Mouse (Mus musculus) kidney, postnatal 0 days (tissue): ENCODE measurements at regions not wholly inside any gene's neighbourhood (a gene's known extent, or its start where the extent isn't known, plus 50 kb on each side); places are given as distances from the start of the nearest gene placed in this dataset.

ENCODE experiments used
- ATAC-seq: fragments of 200-750 bp; cut with Nextera tagmentation; replicated peaks from 2 replicates; pipeline ENCODE4 v1.8.0; 2017; ENCODE audit warnings: low read depth, moderate number of reproducible peaks, moderate TSS enrichment, moderate library complexity; ENCODE audit not compliant: low FRiP score
- DNase-seq: peaks from one replicate; pipeline ENCODE4 v3.0.0-alpha.2; 2016; ENCODE audit warnings: low spot score
- H3K27ac ChIP-seq: fragments of 300-500 bp; sonication (generic); 2 replicates; pipeline ENCODE4 v1.5.1; 2014; ENCODE audit warnings: mild to moderate bottlenecking
- H3K27me3 ChIP-seq: fragments of 300-500 bp; sonication (generic); 2 replicates; pipeline ENCODE4 v1.6.1; 2014; ENCODE audit warnings: low read length, mixed read lengths; ENCODE audit not compliant: insufficient read depth
- H3K36me3 ChIP-seq: fragments of 300-500 bp; sonication (generic); 2 replicates; pipeline ENCODE4 v1.6.1; 2014; ENCODE audit warnings: low read length, mixed read lengths; ENCODE audit not compliant: insufficient read depth
- H3K4me1 ChIP-seq: fragments of 300-500 bp; sonication (generic); replicated peaks from 2 replicates; pipeline ENCODE4 v1.6.1; 2014; ENCODE audit warnings: antibody characterized with exemption, low read length, mixed read lengths; ENCODE audit not compliant: insufficient read depth
- H3K4me2 ChIP-seq: fragments of 300-500 bp; sonication (generic); 2 replicates; pipeline ENCODE4 v1.6.1; 2014; ENCODE audit warnings: mild to moderate bottlenecking, low read length, moderate library complexity, mixed read lengths
- H3K4me3 ChIP-seq: fragments of 300-500 bp; sonication (generic); replicated peaks from 2 replicates; pipeline ENCODE4 v1.5.1; 2014; ENCODE audit warnings: low read depth, low read length
- H3K9ac ChIP-seq: fragments of 300-500 bp; sonication (generic); 2 replicates; pipeline ENCODE4 v1.6.1; 2014; ENCODE audit warnings: low read depth, low read length
- H3K9me3 ChIP-seq: fragments of 300-500 bp; sonication (generic); replicated peaks from 2 replicates; pipeline ENCODE4 v1.6.1; 2016; ENCODE audit warnings: low read length, inconsistent platforms, mixed read lengths
- CTCF ChIP-seq: IDR thresholded peaks from 2 replicates; pipeline ENCODE4 v1.5.1; 2016; ENCODE audit warnings: antibody characterized with exemption, low read depth, mild to moderate bottlenecking, moderate library complexity
- WGBS: fragments of 180-500 bp; shearing (Covaris S2); extraction: QIAGEN DNeasy Blood & Tissue Kit; methylation state at CpG from one replicate; pipeline ENCODE4 v1.1.7; 2014; 5-methylcytosine and 5-hydroxymethylcytosine counted together

DNA sequence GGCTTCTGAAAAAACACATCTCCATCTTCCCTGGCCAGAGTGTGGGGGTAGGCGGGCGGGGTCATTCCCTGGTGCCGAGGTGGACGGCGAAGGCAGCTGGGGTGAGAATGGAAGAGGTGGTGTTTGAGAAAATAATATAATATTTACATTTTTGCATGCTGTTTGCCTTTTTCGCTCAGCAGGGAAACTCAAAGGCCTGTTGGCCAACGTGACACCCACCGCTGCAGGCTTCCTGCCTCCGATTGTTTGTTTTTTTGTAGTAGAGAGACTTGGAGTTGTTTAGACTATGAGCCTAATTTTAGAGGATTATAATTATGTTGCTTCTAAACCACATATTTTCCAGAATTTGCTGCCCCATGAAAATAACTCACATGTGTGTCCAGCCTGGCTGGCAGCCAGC lies 147.2 kb upstream of the Irx3 start:
- no peak overlapping the region for H3K4me3 ChIP-seq

DNA sequence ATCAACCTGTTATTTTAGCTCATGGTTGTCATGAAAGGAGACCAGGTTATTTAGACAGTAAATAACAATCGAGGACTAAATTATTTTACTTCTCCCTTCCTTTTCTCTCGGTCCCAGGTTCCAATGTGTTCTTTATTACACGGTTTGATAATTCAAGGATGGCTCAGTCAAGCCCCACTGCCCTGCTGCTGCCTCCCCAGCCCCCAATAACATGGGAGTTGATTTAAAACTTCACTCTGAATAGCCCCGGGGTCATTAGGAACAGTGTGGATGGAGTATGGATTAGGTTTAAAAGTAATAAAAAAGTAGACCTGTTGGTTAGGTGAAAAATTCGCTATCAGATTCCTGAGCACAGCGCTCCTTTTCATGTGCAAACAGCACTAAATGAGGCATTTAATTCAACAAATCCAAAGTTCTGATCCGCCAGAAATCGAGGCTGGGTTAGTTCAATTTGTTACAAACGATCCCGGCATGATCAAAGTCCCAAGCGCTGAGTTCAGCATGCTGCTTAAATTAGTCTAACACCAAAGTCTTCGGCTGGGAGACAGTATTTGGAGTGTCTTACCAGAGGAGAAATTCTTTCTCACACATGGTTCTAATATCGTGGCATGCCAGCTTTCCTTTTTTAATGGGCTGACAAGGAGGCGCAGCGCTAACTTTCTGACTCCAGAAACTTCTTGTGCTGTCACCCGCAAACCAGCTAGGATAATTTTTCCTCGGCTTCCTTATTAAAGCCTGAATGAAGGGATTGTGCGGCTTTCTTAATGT lies 146.5 kb upstream of the Irx3 start:
- H3K27ac ChIP-seq = no peak overlapping the region
- no peaks in the 10 kb centered on the region for H3K9me3 ChIP-seq
- 0 out of 2 replicates have a peak, but pooled peaks cover 4% of the 10 kb centered on the region for H3K27me3 ChIP-seq
- no peak overlapping the region for H3K9ac ChIP-seq
- DNase-seq (no peak), ATAC-seq (no peak)
- TF ChIP-seq CTCF = no peak
- 24% methylated on average over 18 of the region's 18 CpGs for WGBS
- no peaks in the 10 kb centered on the region for H3K4me1 ChIP-seq
- H3K36me3 ChIP-seq = no peaks in the 10 kb centered on the region
- H3K4me2 ChIP-seq = peak overlapping the region; percentile 41
- H3K4me3 ChIP-seq = no peak overlapping the region

More for the DNA sequence above, 147.2 kb upstream of the Irx3 start:
- DNase-seq (no peak), ATAC-seq (no peak)
- Histone ChIP-seq H3K27ac (no peak overlapping the region), H3K4me2 (peak overlapping the region; percentile 41), H3K36me3 (no peaks in the 10 kb centered on the region), H3K4me1 (no peaks in the 10 kb centered on the region), H3K9ac (no peak overlapping the region), H3K9me3 (no peaks in the 10 kb centered on the region), H3K27me3 (0 out of 2 replicates have a peak, but pooled peaks cover 4% of the 10 kb centered on the region)
- TF ChIP-seq CTCF = no peak
- WGBS = 53% methylated on average over 9 of the region's 9 CpGs

- DNase-seq (no peak), ATAC-seq (no peak)
- H3K9me3 ChIP-seq = no peaks in the 10 kb centered on the region
Observed at GRCm38 (mm10) chr8:91941005-91941404, 139.1 kb upstream of the Irx3 start.

GRCm38 (mm10) chr8:91937227-91937626 lies 135.4 kb upstream of the Irx3 start:
- H3K27ac ChIP-seq = no peak overlapping the region
- no peaks in the 10 kb centered on the region for H3K9me3 ChIP-seq
- 37% methylated on average over 2 of the region's 2 CpGs for WGBS
- H3K4me2 ChIP-seq = no peak overlapping the region
- DNase-seq (no peak), ATAC-seq (no peak)
- no peak overlapping the region for H3K4me3 ChIP-seq
- TF ChIP-seq CTCF = peak; percentile 15; the same call in 1 of the 2 replicates
- H3K27me3 ChIP-seq = no peaks in the 10 kb centered on the region
- no peaks in the 10 kb centered on the region for H3K36me3 ChIP-seq
- H3K4me1 ChIP-seq = no peaks in the 10 kb centered on the region
- H3K9ac ChIP-seq = no peak overlapping the region

More at GRCm38 (mm10) chr8:91941005-91941404, 139.1 kb upstream of the Irx3 start:
- H3K4me1 ChIP-seq = no peaks in the 10 kb centered on the region
- H3K27me3 ChIP-seq = no peaks in the 10 kb centered on the region
- TF ChIP-seq CTCF = no peak
- no peaks in the 10 kb centered on the region for H3K36me3 ChIP-seq
- H3K4me3 ChIP-seq = no peak overlapping the region
- H3K4me2 ChIP-seq = no peak overlapping the region
- 34% methylated on average over 5 of the region's 5 CpGs for WGBS
- no peak overlapping the region for H3K27ac ChIP-seq
- H3K9ac ChIP-seq = no peak overlapping the region

- no peak overlapping the region for H3K9ac ChIP-seq
- H3K4me1 ChIP-seq = no peaks in the 10 kb centered on the region
- H3K4me3 ChIP-seq = no peak overlapping the region
- WGBS = 86% methylated on average over 4 of the region's 4 CpGs
- no peaks in the 10 kb centered on the region for H3K36me3 ChIP-seq
- no peak for TF ChIP-seq CTCF
- DNase-seq (no peak), ATAC-seq (no peak)
- no peak overlapping the region for H3K4me2 ChIP-seq
- H3K27me3 ChIP-seq = no peaks in the 10 kb centered on the region
- no peak overlapping the region for H3K27ac ChIP-seq
- H3K9me3 ChIP-seq = no peaks in the 10 kb centered on the region
Observed at GRCm38 (mm10) chr8:91930520-91930919, 128.7 kb upstream of the Irx3 start.

- H3K4me2 ChIP-seq = no peak overlapping the region
- H3K4me1 ChIP-seq = no peaks in the 10 kb centered on the region
- no peak overlapping the region for H3K4me3 ChIP-seq
- no peaks in the 10 kb centered on the region for H3K36me3 ChIP-seq
- no peak overlapping the region for H3K9ac ChIP-seq
- ATAC-seq = no peak
- H3K9me3 ChIP-seq = no peaks in the 10 kb centered on the region
- no peak for DNase-seq
- no peaks in the 10 kb centered on the region for H3K27me3 ChIP-seq
- no peak for TF ChIP-seq CTCF
- no peak overlapping the region for H3K27ac ChIP-seq
- WGBS = 53% methylated on average over 8 of the region's 8 CpGs
Observed at GRCm38 (mm10) chr8:91925968-91926524, 124.2 kb upstream of the Irx3 start.
